Mouse (Mus musculus) naive thymus-derived CD4-positive, alpha-beta T cell, adult 2 months (primary cell): ENCODE measurements around the gene Dagla.

ENCODE experiments used
- DNase-seq: peaks from one replicate; pipeline ENCODE4 v3.0.0-alpha.2; 2011; ENCODE audit warnings: low read depth

The Dagla gene

GRCm38 (mm10) chr19:10307941-10308340 is 3.3 kb upstream of the Dagla start:
- no peak for DNase-seq

- DNase-seq, result no peak
These were observed 2.7 kb upstream of the Dagla start for GRCm38 (mm10) chr19:10307351-10307750.

- no peak for DNase-seq
These were observed 2.0 kb upstream of the Dagla start for GRCm38 (mm10) chr19:10306521-10307243.

- DNase-seq, result no peak
These were observed 963 bp upstream of the Dagla start for GRCm38 (mm10) chr19:10305640-10306039.

- DNase-seq, result no peak
These were observed 282 bp downstream of the Dagla start for GRCm38 (mm10) chr19:10304395-10304794.

- DNase-seq, result no peak
These were observed 1.8 kb downstream of the Dagla start for GRCm38 (mm10) chr19:10302852-10303251.

GRCm38 (mm10) chr19:10301866-10302356 is 2.8 kb downstream of the Dagla start:
- no peak for DNase-seq

GRCm38 (mm10) chr19:10301263-10301662 is 3.4 kb downstream of the Dagla start:
- no peak for DNase-seq

- no peak for DNase-seq
These were observed 3.9 kb downstream of the Dagla start for GRCm38 (mm10) chr19:10300809-10301208.

- DNase-seq, result no peak
These were observed 6.4 kb downstream of the Dagla start for GRCm38 (mm10) chr19:10298268-10298667.

GRCm38 (mm10) chr19:10297041-10297503 is 7.6 kb downstream of the Dagla start:
- DNase-seq, result no peak

- DNase-seq, result no peak
These were observed 8.4 kb downstream of the Dagla start for GRCm38 (mm10) chr19:10296306-10296705.

- no peak for DNase-seq
These were observed 9.8 kb downstream of the Dagla start for GRCm38 (mm10) chr19:10294631-10295562.

- no peak for DNase-seq
These were observed 10.7 kb downstream of the Dagla start for GRCm38 (mm10) chr19:10293987-10294386.

GRCm38 (mm10) chr19:10291896-10292490 is 12.7 kb downstream of the Dagla start:
- no peak for DNase-seq

GRCm38 (mm10) chr19:10290153-10290945 is 14.3 kb downstream of the Dagla start:
- no peak for DNase-seq

- no peak for DNase-seq
These were observed 15.0 kb downstream of the Dagla start for GRCm38 (mm10) chr19:10289609-10290150.

- no peak for DNase-seq
These were observed 16.3 kb downstream of the Dagla start for GRCm38 (mm10) chr19:10288125-10289040.

GRCm38 (mm10) chr19:10286458-10286872 is 18.2 kb downstream of the Dagla start:
- no peak for DNase-seq
